Mouse (Mus musculus): ENCODE data around the gene Tra2a. TPM values are rescaled to one million over a fixed set of nuclear protein-coding genes. Genes with fewer than 3 reads are reported as not detected.

Gene Tra2a
- polyA plus RNA-seq, 1 experiment, result 26.5 TPM

DNA sequence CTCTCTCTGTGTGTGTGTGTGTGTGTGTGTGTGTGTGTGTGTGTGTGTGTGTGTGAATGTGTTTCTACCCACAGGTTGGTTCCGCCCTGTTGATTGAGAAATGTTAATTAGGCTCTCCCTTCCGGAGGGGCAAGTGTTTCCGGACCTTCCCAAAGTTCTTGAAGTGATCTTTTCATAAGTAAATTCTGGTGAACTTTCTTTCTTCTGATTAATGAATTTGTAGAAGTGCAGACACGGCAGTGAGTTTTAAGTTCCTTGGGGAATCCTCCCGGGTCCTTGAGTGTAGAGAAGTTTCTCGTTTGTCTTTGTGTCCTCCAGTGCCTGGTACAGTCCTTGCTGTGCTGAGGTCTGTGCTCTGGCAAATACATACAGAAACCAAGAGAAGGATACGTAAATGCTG is 11.5 kb upstream of the Tra2a start:
- Histone ChIP-seq H3K4me2 (ENCODE audit: low read depth) (no peak overlapping the region), H3ac (ENCODE audit: control insufficient read depth, insufficient read length) (no peak overlapping the region), H3K4me3 (no peak overlapping the region), H3K27me3 (ENCODE audit: control insufficient read depth, insufficient read depth, insufficient read length) (no peaks in the 10 kb centered on the region), H3K36me3 (ENCODE audit: control insufficient read depth, insufficient read depth) (no peaks in the 10 kb centered on the region), H3K79me2 (ENCODE audit: control insufficient read depth, insufficient read depth) (no peaks in the 10 kb centered on the region)
- TF ChIP-seq CEBPB (IDR thresholded peaks at IDR 0.05; ENCODE audit: insufficient read depth, poor library complexity, severe bottlenecking) (no peak), TCF12 (IDR thresholded peaks at IDR 0.05; ENCODE audit: insufficient read depth, poor library complexity, severe bottlenecking) (no peak), POLR2A (IDR thresholded peaks at IDR 0.05; ENCODE audit: insufficient read length, low read depth) (no peak), REST (IDR thresholded peaks at IDR 0.05; ENCODE audit: insufficient read depth, insufficient read length) (no peak), TCF3 (IDR thresholded peaks at IDR 0.05; ENCODE audit: insufficient read length, low read depth) (no peak), E2F4 (IDR thresholded peaks at IDR 0.05; ENCODE audit: insufficient read depth) (no peak), MAX (IDR thresholded peaks at IDR 0.05; ENCODE audit: low read depth) (no peak), POLR2AphosphoS2 (IDR thresholded peaks at IDR 0.05; ENCODE audit: insufficient read length, low read depth) (no peak), SRF (IDR thresholded peaks at IDR 0.05; ENCODE audit: control insufficient read depth, insufficient read length, low read depth) (no peak), MYOD1 (IDR thresholded peaks at IDR 0.05; ENCODE audit: control insufficient read depth in 1 of 3, insufficient read length in 2 of 3, low read depth in 2 of 3) (no peak), USF1 (IDR thresholded peaks at IDR 0.05; ENCODE audit: low read depth) (no peak), MYOG (IDR thresholded peaks at IDR 0.05; ENCODE audit: control insufficient read depth in 1 of 3, insufficient read depth in 1 of 3, insufficient read length in 2 of 3, low read depth in 2 of 3) (no peak)

DNA sequence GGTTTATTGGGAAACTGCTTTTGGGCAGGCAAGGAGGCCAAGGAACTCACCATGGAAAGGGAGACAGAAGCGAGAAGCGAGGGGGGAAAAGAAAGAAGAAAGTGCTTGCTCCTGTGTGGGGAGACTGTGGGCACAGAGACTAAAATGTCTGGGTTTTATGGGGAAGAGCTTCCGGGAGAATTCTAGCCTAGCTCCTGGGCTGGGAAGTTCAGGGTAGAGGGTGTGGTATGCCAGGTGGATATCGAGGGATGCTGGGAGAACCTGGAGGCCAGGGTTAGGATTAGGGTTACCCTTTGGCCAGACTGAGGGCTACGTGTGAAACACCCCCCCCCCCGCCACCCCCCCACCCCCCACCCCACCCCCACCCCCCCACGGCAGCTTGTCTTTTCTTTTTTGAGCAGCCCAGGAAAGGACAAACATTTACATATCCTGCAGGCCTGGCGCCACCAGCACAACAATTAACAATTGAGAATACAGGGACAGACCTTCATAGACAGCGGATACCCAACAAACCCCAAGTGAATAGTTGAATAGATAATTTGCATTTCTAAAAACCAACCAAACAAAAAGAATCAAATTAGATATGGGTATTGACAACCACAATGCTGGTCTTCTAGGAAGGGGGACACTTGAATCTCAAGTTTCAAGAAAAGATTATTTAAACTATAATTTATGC is 10.7 kb upstream of the Tra2a start:
- Histone ChIP-seq H3K36me3 (ENCODE audit: control insufficient read depth, insufficient read depth) (no peaks in the 10 kb centered on the region), H3K4me2 (ENCODE audit: low read depth) (no peak overlapping the region), H3ac (ENCODE audit: control insufficient read depth, insufficient read length) (no peak overlapping the region), H3K27me3 (ENCODE audit: control insufficient read depth, insufficient read depth, insufficient read length) (no peaks in the 10 kb centered on the region), H3K79me2 (ENCODE audit: control insufficient read depth, insufficient read depth) (no peaks in the 10 kb centered on the region), H3K4me3 (no peak overlapping the region)
- TF ChIP-seq USF1 (IDR thresholded peaks at IDR 0.05; ENCODE audit: low read depth) (no peak), MYOD1 (IDR thresholded peaks at IDR 0.05; ENCODE audit: control insufficient read depth in 1 of 3, insufficient read length in 2 of 3, low read depth in 2 of 3) (no peak), SRF (IDR thresholded peaks at IDR 0.05; ENCODE audit: control insufficient read depth, insufficient read length, low read depth) (no peak), TCF3 (IDR thresholded peaks at IDR 0.05; ENCODE audit: insufficient read length, low read depth) (no peak), REST (IDR thresholded peaks at IDR 0.05; ENCODE audit: insufficient read depth, insufficient read length) (no peak), TCF12 (IDR thresholded peaks at IDR 0.05; ENCODE audit: insufficient read depth, poor library complexity, severe bottlenecking) (no peak), POLR2AphosphoS2 (IDR thresholded peaks at IDR 0.05; ENCODE audit: insufficient read length, low read depth) (no peak), MYOG (IDR thresholded peaks at IDR 0.05; ENCODE audit: control insufficient read depth in 1 of 3, insufficient read depth in 1 of 3, insufficient read length in 2 of 3, low read depth in 2 of 3) (no peak)

- Histone ChIP-seq H3K4me3 (no peak overlapping the region), H3K27me3 (ENCODE audit: control insufficient read depth, insufficient read depth, insufficient read length) (no peaks in the 10 kb centered on the region), H3ac (ENCODE audit: control insufficient read depth, insufficient read length) (no peak overlapping the region), H3K4me2 (ENCODE audit: low read depth) (no peak overlapping the region), H3K79me2 (ENCODE audit: control insufficient read depth, insufficient read depth) (no peaks in the 10 kb centered on the region), H3K36me3 (ENCODE audit: control insufficient read depth, insufficient read depth) (no peaks in the 10 kb centered on the region)
- TF ChIP-seq MYOD1 (IDR thresholded peaks at IDR 0.05; ENCODE audit: control insufficient read depth in 1 of 3, insufficient read length in 2 of 3, low read depth in 2 of 3), result no peak
- TF ChIP-seq TCF12 (IDR thresholded peaks at IDR 0.05; ENCODE audit: insufficient read depth, poor library complexity, severe bottlenecking), result no peak
- TF ChIP-seq POLR2A (IDR thresholded peaks at IDR 0.05; ENCODE audit: insufficient read length, low read depth), result no peak
- no peak for TF ChIP-seq CEBPB (IDR thresholded peaks at IDR 0.05; ENCODE audit: insufficient read depth, poor library complexity, severe bottlenecking)
- no peak for TF ChIP-seq SRF (IDR thresholded peaks at IDR 0.05; ENCODE audit: control insufficient read depth, insufficient read length, low read depth)
- no peak for TF ChIP-seq TCF3 (IDR thresholded peaks at IDR 0.05; ENCODE audit: insufficient read length, low read depth)
- no peak for TF ChIP-seq REST (IDR thresholded peaks at IDR 0.05; ENCODE audit: insufficient read depth, insufficient read length)
- no peak for TF ChIP-seq USF1 (IDR thresholded peaks at IDR 0.05; ENCODE audit: low read depth)
- TF ChIP-seq E2F4 (IDR thresholded peaks at IDR 0.05; ENCODE audit: insufficient read depth), result no peak
- no peak for TF ChIP-seq MYOG (IDR thresholded peaks at IDR 0.05; ENCODE audit: control insufficient read depth in 1 of 3, insufficient read depth in 1 of 3, insufficient read length in 2 of 3, low read depth in 2 of 3)
- TF ChIP-seq MAX (IDR thresholded peaks at IDR 0.05; ENCODE audit: low read depth), result no peak
- no peak for TF ChIP-seq POLR2AphosphoS2 (IDR thresholded peaks at IDR 0.05; ENCODE audit: insufficient read length, low read depth)
Observed at GRCm38 (mm10) chr6:49273934-49274333, 10.1 kb upstream of the Tra2a start.

DNA sequence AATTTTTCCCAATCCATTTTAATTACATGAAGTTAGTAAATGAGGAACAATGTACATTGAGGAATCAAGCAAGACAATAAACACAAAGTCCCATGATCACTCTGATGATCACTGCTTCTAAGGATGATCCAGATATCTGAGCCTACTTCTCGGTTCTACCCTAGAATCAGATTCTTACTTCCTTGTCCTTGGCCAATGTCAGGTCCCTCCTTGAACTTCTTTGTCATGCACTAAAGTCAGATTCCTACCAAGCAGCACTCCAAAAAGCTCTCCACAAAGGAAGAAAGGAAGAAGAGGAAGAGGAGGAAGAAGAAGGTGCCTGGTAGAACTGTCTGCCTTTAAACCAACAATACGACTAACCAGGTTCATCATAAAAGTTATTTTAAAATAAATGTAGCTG is 9.0 kb upstream of the Tra2a start:
- H3K27me3 ChIP-seq (ENCODE audit: control insufficient read depth, insufficient read depth, insufficient read length), result no peaks in the 10 kb centered on the region
- H3K4me2 ChIP-seq (ENCODE audit: low read depth), result no peak overlapping the region
- TF ChIP-seq USF1 (IDR thresholded peaks at IDR 0.05; ENCODE audit: low read depth) (no peak), MAX (IDR thresholded peaks at IDR 0.05; ENCODE audit: low read depth) (no peak), POLR2A (IDR thresholded peaks at IDR 0.05; ENCODE audit: insufficient read length, low read depth) (no peak), POLR2AphosphoS2 (IDR thresholded peaks at IDR 0.05; ENCODE audit: insufficient read length, low read depth) (no peak), MYOG (IDR thresholded peaks at IDR 0.05; ENCODE audit: control insufficient read depth in 1 of 3, insufficient read depth in 1 of 3, insufficient read length in 2 of 3, low read depth in 2 of 3) (no peak), CEBPB (IDR thresholded peaks at IDR 0.05; ENCODE audit: insufficient read depth, poor library complexity, severe bottlenecking) (no peak), SRF (IDR thresholded peaks at IDR 0.05; ENCODE audit: control insufficient read depth, insufficient read length, low read depth) (no peak)
- no peaks in the 10 kb centered on the region for H3K79me2 ChIP-seq (ENCODE audit: control insufficient read depth, insufficient read depth)
- H3ac ChIP-seq (ENCODE audit: control insufficient read depth, insufficient read length), result no peak overlapping the region
- no peaks in the 10 kb centered on the region for H3K36me3 ChIP-seq (ENCODE audit: control insufficient read depth, insufficient read depth)
- H3K4me3 ChIP-seq, result no peak overlapping the region
